Mouse (Mus musculus) inflammation-experienced regulatory T-cells (primary cell): ENCODE results near the gene Arhgef16. TPM values are rescaled to one million over a fixed set of nuclear protein-coding genes. Genes with fewer than 3 reads are reported as not detected.

Source experiments
- polyA plus RNA-seq, 2 experiments: library from polyadenylated mRNA; unstranded; fragments of 100-300 nt; shearing (Covaris generic); gene quantifications; one replicate each; pipeline ENCODE4 v1.2.1; 2017

The Arhgef16 gene
- 1 to 10 TPM in 1 of 2 experiments, under 1 TPM in 1; 0.80 to 2.2 TPM for polyA plus RNA-seq

DNA sequence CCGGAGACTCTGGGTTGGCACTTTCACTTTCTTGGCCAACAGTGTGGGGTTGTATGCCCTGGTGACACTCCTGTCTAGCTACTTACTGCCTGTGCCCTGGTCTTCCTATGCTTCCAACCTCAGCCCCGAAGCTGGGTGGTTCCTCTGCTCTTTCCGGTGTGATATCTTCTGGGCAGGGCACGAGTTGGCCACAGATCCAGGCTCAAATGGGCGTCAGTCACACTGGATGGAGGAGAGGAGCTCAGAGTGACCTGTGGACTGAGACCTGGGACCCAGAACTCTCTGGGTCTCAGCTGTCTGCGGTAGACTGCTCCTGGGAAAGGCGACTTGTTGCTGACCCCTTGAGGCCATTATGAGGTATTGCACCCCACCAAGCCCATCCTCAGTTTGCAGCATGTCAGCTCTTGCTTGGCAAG, at the start of gene Arhgef16:
Gene Arhgef16, minus strand, starts transcription at position 211 of the 416 bp plus-strand sequence.

DNA sequence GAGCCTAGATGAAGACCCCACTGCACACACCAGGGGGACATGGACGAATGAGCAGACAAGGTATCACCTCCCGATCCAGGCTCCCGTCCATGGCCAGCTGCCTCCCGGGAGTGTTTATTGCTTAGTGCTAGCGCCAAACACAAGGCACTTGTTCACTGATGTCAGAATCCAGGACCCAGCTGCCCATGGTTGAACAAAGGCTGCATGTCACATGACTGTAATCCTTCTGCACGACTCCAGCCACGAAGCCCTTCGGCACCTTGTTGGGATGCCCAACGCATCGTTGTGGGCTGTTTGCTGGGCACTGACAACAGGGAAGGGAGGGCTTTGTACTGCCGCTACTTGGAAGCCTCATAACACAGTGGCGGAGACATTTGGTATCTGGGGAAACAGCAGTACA, 34.3 kb upstream of the Arhgef16 start, which contains the start of gene B230104I21Rik:
Gene B230104I21Rik, plus strand, starts transcription at position 367 of the 400 bp plus-strand sequence.

Other genes starting within 250 kb of the Arhgef16 start
- gene Trp73, start 161.5 kb downstream of the Arhgef16 start, polyA plus RNA-seq, result under 1 TPM; 0.36 to 0.37 TPM
- gene Wrap73, start 159.3 kb downstream of the Arhgef16 start, polyA plus RNA-seq, result 10 to 100 TPM; 36.6 to 47.4 TPM
- gene Tprgl, start 141.0 kb downstream of the Arhgef16 start, polyA plus RNA-seq, result 100 to 1,000 TPM; 307 to 368 TPM
- 1 to 10 TPM in 1 of 2 experiments, under 1 TPM in 1; 0.65 to 6.3 TPM for gene Megf6, start 130.9 kb downstream of the Arhgef16 start, polyA plus RNA-seq
- not detected for gene B230104I21Rik, start 34.5 kb upstream of the Arhgef16 start, polyA plus RNA-seq